Mouse (Mus musculus): ENCODE results near the gene Dctn2.

DNA sequence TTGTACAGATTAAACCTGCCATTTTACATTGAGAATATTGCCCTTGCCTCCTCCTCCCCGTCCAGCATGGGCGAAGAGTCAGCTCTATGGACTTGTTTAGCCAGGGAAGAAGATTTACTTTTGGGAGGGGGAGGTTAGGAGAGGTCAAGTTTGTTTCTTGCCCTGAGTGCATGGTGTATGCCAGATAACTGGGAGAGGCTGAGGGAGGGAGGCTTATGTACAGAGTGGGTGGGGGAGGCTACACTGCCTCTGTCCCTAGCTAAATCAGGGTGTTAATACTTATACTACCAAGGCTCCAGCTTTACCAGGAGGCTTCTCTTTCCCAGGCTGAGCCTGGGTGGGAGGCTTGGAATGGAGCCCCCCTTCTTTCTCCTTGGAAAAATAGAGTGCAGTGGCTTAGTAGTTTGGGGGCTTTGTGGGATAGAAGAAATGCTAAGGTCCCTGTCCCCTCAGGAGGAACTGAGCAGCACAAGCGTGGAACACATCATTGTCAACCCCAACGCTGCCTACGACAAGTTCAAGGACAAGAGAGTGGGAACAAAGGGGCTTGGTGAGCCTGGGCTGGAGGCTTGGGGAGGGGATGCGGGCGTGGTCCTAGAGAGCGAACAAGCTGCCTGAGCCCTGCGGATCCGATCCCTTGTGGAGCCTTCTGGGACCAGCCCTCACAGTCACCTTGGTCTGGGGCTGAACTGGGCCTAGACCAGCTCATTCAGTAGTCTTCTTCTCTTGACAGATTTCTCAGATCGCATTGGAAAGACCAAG is 8.3 kb downstream of the Dctn2 start:
- TF ChIP-seq E2F4 (IDR thresholded peaks at IDR 0.05; ENCODE audit: insufficient read depth) (no peak), MAX (IDR thresholded peaks at IDR 0.05; ENCODE audit: low read depth) (no peak), TCF12 (IDR thresholded peaks at IDR 0.05; ENCODE audit: insufficient read depth, poor library complexity, severe bottlenecking) (no peak), POLR2A (IDR thresholded peaks at IDR 0.05; ENCODE audit: insufficient read length, low read depth) (no peak), TCF3 (IDR thresholded peaks at IDR 0.05; ENCODE audit: insufficient read length, low read depth) (no peak)
